Mouse (Mus musculus) stomach, embryonic 16.5 days (tissue): ENCODE measurements around the gene Cx3cl1. TPM values are rescaled to one million over a fixed set of nuclear protein-coding genes. Genes with fewer than 3 reads are reported as not detected.
A peak's percentile ranks its signal among the peaks of the same experiment; 100 is the strongest.

Source experiments
- ATAC-seq: fragments of 200-750 bp; cut with Nextera tagmentation; 2 replicates; pipeline ENCODE4 v1.8.0; 2017; ENCODE audit warnings: moderate number of reproducible peaks, moderate TSS enrichment; ENCODE audit not compliant: insufficient read depth, low FRiP score
- H3K27ac ChIP-seq: fragments of 300-500 bp; sonication (generic); 2 replicates; pipeline ENCODE4 v1.5.1; 2014; ENCODE audit warnings: low read length
- H3K27me3 ChIP-seq: fragments of 300-500 bp; sonication (generic); 2 replicates; pipeline ENCODE4 v1.6.1; 2014; ENCODE audit warnings: low read length, control low read depth, mixed read lengths; ENCODE audit not compliant: control insufficient read depth, insufficient read depth
- H3K36me3 ChIP-seq: fragments of 300-500 bp; sonication (generic); 2 replicates; pipeline ENCODE4 v1.6.1; 2014; ENCODE audit warnings: low read length; ENCODE audit not compliant: control insufficient read depth, insufficient read depth
- H3K4me1 ChIP-seq: fragments of 300-500 bp; sonication (generic); 2 replicates; pipeline ENCODE4 v1.6.1; 2014; ENCODE audit warnings: low read length, control low read depth, mixed read lengths; ENCODE audit not compliant: control insufficient read depth, insufficient read depth
- H3K4me2 ChIP-seq: fragments of 300-500 bp; sonication (generic); 2 replicates; pipeline ENCODE4 v1.6.1; 2014; ENCODE audit warnings: low read depth, low read length, mixed read lengths
- H3K4me3 ChIP-seq: fragments of 300-500 bp; sonication (generic); replicated peaks from 2 replicates; pipeline ENCODE4 v1.5.1; 2014; ENCODE audit warnings: mild to moderate bottlenecking, low read length
- H3K9ac ChIP-seq: fragments of 300-500 bp; sonication (generic); 2 replicates; pipeline ENCODE4 v1.6.1; 2014; ENCODE audit warnings: low read length
- H3K9me3 ChIP-seq: fragments of 300-500 bp; sonication (generic); replicated peaks from 2 replicates; pipeline ENCODE4 v1.6.1; 2016; ENCODE audit warnings: low read length, control low read depth; ENCODE audit not compliant: control insufficient read depth
- WGBS: fragments of 180-500 bp; shearing (Covaris S2); extraction: QIAGEN DNeasy Blood & Tissue Kit; methylation state at CpG from one replicate; pipeline ENCODE4 v1.1.7; 2014; 5-methylcytosine and 5-hydroxymethylcytosine counted together
- polyA plus RNA-seq: library from polyadenylated mRNA; unstranded; fragments of >200 nt; fragmentation: Nextera tagmentation; extraction: Ambion mirVana; gene quantifications from 2 replicates; pipeline ENCODE4 v1.2.1, GENCODE M21; 2015

Gene Cx3cl1
- polyA plus RNA-seq, 1 experiment from 2014 or later: 11.6 TPM

DNA sequence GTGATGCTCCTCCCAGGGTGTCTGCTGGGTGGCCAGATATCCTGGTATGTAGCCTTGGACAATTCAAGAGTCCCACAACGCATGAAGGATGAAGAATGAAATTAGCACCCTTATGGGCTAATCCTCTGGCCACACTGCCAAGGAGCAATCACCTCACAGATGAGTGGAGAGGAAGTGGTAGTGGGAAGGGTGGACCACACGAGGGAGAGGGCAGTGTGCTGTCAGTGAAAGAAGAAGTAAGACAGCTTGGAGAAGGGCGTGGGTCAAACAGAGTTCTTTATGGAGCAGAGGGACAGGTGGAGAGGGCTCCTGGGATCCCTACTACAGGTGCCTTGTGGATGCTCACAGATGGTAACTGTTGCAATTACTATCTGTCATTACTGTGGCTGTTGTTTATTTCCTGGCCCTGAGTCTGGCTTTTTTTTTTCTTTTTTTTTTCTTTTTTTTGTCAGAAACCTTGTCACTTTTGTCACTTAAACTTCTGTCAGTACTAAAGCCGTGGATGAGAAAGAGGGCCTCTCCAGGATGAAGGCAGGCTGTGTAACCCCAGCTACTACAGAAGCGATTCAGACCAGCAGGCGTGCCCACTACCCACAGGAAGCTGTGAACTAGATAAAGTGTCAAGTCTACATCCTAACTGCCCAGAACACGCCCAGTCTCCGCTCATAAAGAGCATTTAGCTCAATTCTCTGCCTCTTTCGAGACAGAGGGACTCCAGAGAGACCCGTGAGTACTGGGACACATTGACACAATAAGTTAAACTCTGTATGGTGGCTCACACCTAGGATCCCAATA is 32.9 kb downstream of the Cx3cl1 start:
- H3K4me2 ChIP-seq: no peak overlapping the region
- 64% methylated on average over 10 of the region's 10 CpGs for WGBS
- no peak overlapping the region for H3K27ac ChIP-seq
- H3K4me3 ChIP-seq: no peak overlapping the region
- H3K9ac ChIP-seq: no peak overlapping the region
- H3K36me3 ChIP-seq: no peaks in the 10 kb centered on the region
- no peak for ATAC-seq
- H3K9me3 ChIP-seq: no peaks in the 10 kb centered on the region
- H3K27me3 ChIP-seq: no peaks in the 10 kb centered on the region
- H3K4me1 ChIP-seq: no peaks in the 10 kb centered on the region

DNA sequence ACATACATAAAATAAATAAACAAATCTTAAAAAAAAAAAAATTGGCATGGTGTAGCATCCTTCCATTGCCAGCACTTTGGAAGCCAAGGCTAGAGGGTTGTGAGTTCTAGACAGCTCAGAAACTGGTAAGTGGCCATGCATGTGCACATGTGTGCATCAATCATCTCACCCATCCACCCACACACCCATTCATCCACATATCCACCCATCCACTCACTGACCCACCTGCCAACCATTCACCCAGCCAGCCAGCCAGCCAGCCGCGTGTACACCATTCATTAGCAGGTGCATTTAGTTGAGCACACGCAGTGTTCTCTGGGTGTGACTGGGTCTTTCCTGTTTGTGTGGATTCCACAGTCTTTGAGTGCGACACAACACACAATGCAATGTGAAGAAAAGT is 34.0 kb downstream of the Cx3cl1 start:
- 71% methylated on average over 4 of the region's 4 CpGs for WGBS

DNA sequence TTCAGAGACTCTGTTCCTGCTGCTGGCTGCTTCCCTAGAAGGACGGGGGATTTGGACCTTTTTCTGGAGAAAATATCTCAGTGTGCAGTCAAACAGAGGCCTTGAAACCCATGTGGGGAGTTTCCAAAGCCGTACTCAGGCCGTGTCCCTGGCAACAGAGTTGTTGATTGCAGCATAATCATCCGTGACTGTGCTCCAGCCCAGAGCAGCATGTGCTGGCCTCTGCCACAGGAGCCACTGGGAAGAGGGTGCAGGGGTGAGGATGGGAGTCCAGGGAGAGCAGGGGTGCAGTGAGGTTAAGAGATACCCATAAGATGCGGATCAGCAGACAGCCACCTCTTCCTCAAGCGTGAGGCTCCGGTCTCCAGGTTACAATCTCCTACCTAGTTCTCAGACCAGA is 35.7 kb downstream of the Cx3cl1 start:
- ATAC-seq: no peak

More for the DNA sequence above, 34.0 kb downstream of the Cx3cl1 start:
- H3K4me3 ChIP-seq: no peak overlapping the region
- no peak for ATAC-seq
- H3K36me3 ChIP-seq: no peaks in the 10 kb centered on the region
- no peak overlapping the region for H3K4me2 ChIP-seq
- H3K4me1 ChIP-seq: no peaks in the 10 kb centered on the region
- H3K9ac ChIP-seq: no peak overlapping the region
- H3K27me3 ChIP-seq: no peaks in the 10 kb centered on the region
- no peak overlapping the region for H3K27ac ChIP-seq
- no peaks in the 10 kb centered on the region for H3K9me3 ChIP-seq

DNA sequence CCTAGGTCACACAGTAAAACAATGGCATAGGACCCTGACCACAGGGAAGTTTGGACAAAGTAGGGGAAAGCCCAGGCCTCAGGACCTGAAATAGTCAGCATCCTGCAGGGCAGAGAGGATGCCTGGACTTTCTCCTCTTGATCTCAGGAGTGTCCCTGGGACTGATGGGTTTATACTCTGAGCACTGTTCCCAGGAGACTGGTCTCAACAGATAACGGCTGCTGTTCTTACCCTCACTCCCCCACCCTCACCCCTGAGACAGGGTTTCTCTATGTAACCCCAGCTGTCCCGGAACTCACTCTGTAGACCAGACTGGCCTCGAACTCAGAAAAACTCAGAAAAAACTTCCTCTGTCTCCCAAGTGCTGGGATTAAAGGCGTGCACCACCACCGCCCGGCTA is 36.6 kb downstream of the Cx3cl1 start:
- H3K27me3 ChIP-seq: no peaks in the 10 kb centered on the region
- no peaks in the 10 kb centered on the region for H3K9me3 ChIP-seq
- H3K4me2 ChIP-seq: no peak overlapping the region
- H3K9ac ChIP-seq: no peak overlapping the region
- no peak overlapping the region for H3K4me3 ChIP-seq
- ATAC-seq: no peak
- WGBS: 71% methylated on average over 6 of the region's 6 CpGs
- no peak overlapping the region for H3K27ac ChIP-seq
- H3K4me1 ChIP-seq: no peaks in the 10 kb centered on the region
- H3K36me3 ChIP-seq: no peaks in the 10 kb centered on the region

More for the DNA sequence above, 35.7 kb downstream of the Cx3cl1 start:
- Histone ChIP-seq H3K36me3 (no peaks in the 10 kb centered on the region), H3K9me3 (no peaks in the 10 kb centered on the region), H3K27me3 (no peaks in the 10 kb centered on the region), H3K27ac (no peak overlapping the region), H3K4me2 (no peak overlapping the region), H3K4me1 (no peaks in the 10 kb centered on the region), H3K4me3 (no peak overlapping the region), H3K9ac (no peak overlapping the region)
- WGBS: 65% methylated on average over 7 of the region's 7 CpGs

DNA sequence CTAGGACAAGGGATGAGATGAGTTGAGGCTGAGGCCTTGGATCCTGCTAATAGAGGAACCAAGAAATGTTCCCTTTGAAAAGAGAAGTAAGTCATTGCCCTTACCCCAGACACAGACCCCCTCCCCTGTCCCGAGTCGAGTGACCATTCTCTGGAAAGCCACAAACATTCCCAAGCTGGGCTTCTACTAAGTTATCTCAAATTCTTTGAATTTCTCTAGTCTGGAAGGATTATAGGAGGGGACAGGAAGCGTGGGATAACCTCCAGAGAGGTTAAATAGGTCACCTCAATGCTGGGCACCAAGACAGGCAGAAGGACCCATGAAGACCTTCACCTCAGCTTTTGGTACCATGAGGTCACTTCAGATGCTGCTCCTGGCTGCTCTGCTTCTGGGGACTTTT is 38.3 kb downstream of the Cx3cl1 start, which contains the start of gene Ccl17:
Ccl17 (plus strand) TSS at position 301 of the 400 bp plus-strand sequence.
- no peak within 1 kb of the TSS for H3K9ac ChIP-seq
- no peak within 1 kb of the TSS for H3K4me2 ChIP-seq
- H3K9me3 ChIP-seq: no peaks in the 10 kb centered on the region
- H3K27me3 ChIP-seq: no peaks in the 10 kb centered on the region
- no peak for ATAC-seq
- H3K4me3 ChIP-seq: no peak within 1 kb of the TSS
- WGBS: 41% methylated on average over 3 of the region's 3 CpGs
- no peaks in the 10 kb centered on the region for H3K4me1 ChIP-seq
- H3K36me3 ChIP-seq: no peaks in the 10 kb centered on the region
- H3K27ac ChIP-seq: no peak within 1 kb of the TSS

DNA sequence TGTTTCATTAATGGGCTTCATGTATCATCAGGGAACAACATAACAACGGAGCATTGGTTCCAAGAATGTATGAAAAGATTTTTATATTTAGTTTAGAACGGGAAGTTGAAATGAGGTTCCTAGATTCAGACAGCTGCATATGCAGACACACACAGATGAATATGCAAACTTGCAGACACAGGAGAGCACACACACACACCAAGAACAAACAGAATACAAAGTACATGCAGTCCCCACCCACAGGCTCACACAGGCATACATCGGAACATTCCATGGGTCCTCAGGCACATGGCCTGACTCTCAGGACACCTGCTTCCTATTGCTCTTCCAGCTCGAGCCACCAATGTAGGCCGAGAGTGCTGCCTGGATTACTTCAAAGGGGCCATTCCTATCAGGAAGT is 39.0 kb downstream of the Cx3cl1 start:
- no peak overlapping the region for H3K4me2 ChIP-seq
- H3K27ac ChIP-seq: no peak overlapping the region
- H3K9ac ChIP-seq: no peak overlapping the region
- no peaks in the 10 kb centered on the region for H3K36me3 ChIP-seq
- no peak for ATAC-seq
- no peaks in the 10 kb centered on the region for H3K27me3 ChIP-seq
- H3K4me1 ChIP-seq: no peaks in the 10 kb centered on the region
- WGBS: 72% methylated on average over 5 of the region's 5 CpGs
- no peaks in the 10 kb centered on the region for H3K9me3 ChIP-seq
- H3K4me3 ChIP-seq: no peak overlapping the region

DNA sequence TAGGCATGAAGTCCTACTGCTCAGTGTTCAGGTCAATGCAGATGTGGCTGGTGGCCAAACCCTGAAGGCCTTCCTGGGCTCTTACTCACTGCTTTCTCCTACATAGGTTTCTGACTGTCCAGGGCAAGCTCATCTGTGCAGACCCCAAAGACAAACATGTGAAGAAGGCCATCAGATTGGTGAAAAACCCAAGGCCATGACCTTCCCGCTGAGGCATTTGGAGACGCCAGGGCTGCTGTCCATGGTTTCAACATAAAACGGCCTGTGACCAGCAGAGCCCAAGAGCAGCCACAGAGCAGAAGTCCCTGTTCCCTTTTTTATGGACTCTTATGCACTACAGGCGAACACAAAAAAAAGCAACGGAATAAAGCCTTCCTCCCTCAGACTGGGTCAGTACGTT is 39.8 kb downstream of the Cx3cl1 start:
- Histone ChIP-seq H3K27me3 (no peaks in the 10 kb centered on the region), H3K4me3 (no peak overlapping the region), H3K27ac (no peak overlapping the region), H3K36me3 (no peaks in the 10 kb centered on the region), H3K9ac (no peak overlapping the region), H3K4me2 (no peak overlapping the region), H3K4me1 (no peaks in the 10 kb centered on the region), H3K9me3 (no peaks in the 10 kb centered on the region)
- ATAC-seq: no peak
- WGBS: 65% methylated on average over 6 of the region's 6 CpGs

DNA sequence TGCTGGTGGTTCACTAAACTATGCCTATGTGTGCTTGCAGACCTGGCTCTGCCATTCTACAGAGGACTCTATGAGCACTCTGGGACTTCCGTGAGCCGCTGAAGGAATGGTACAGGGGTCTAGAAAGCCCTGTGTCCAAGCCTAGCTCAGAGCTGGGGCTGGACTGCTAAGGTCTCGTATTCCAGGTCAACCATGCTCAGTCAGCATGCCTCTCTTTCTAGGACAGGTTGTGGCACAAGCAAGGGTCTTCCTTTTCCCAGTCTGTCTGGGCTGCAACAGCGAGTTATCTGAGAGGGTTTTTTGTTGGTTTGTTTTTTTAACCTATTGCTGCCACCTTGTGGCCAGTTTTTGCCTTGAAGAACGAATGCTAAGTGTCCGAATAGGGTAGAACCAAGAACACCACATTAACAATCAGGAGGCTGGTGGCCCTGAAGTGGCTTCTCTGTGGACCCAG is 40.9 kb downstream of the Cx3cl1 start:
- Histone ChIP-seq H3K36me3 (no peaks in the 10 kb centered on the region), H3K4me3 (no peak overlapping the region), H3K9me3 (no peaks in the 10 kb centered on the region), H3K9ac (peak overlapping the region; percentile 58), H3K27ac (no peak overlapping the region), H3K4me2 (peak overlapping the region; percentile 31; the same call in 1 of the 2 replicates), H3K27me3 (no peaks in the 10 kb centered on the region), H3K4me1 (no peaks in the 10 kb centered on the region)
- 29% methylated on average over 6 of the region's 6 CpGs for WGBS
- ATAC-seq: peak; percentile 56; the same call in 1 of the 2 replicates

DNA sequence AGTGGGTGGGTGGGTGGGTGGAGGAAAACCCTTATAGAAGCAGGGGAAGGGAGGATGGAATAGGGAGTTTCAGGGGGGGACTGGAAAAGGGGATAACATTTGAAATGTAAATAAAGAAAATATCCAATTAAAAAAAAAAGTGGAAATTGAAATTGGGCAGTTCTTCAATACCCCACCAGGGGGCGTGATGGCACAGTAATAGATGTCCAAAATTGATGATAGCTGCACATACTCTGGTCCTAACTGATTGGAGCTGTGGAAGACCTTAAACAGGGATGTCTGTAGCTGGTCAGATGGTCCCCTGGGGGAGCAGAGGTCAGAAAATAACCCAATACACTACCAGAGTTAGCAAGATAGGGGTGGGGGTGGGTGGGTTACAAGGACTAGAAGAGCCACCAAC is 42.7 kb downstream of the Cx3cl1 start:
- Histone ChIP-seq H3K9ac (no peak overlapping the region), H3K9me3 (no peaks in the 10 kb centered on the region), H3K4me2 (no peak overlapping the region), H3K36me3 (no peaks in the 10 kb centered on the region), H3K4me1 (no peaks in the 10 kb centered on the region), H3K4me3 (no peak overlapping the region), H3K27me3 (no peaks in the 10 kb centered on the region), H3K27ac (no peak overlapping the region)
- ATAC-seq: no peak
- WGBS: 0% methylated on average over 1 of the region's 1 CpGs
